Mouse (Mus musculus) liver, postnatal 0 days (tissue): ENCODE data around the gene Rbbp8nl.

Experiments used
- CTCF ChIP-seq: sonication (generic); IDR thresholded peaks from 2 replicates; pipeline ENCODE4 v1.5.1; 2016; ENCODE audit warnings: antibody characterized with exemption, low read depth
- EP300 ChIP-seq: IDR thresholded peaks from 2 replicates; pipeline ENCODE4 v1.6.1; 2016; ENCODE audit warnings: antibody characterized with exemption, low read depth, mild to moderate bottlenecking

DNA sequence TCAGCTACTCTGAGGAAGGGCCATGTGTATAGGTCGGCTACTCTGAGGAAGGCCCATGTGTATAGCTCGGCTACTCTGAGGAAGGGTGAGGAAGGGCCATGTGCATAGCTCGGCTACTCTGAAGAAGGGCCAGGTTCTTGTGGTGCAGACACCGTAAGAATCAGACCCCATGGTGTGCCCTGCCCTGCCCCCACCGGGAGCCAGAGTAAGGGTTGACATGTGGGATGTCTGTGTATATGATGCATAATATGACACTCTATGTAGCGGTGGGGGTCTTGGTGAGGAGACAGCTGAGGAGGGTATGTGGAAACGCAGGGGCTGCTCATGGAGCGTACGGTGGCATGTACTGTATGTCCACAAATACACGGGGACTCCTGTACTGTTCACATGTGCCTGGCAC is 20.4 kb downstream of the Rbbp8nl start:
- TF ChIP-seq EP300 (no peak), CTCF (no peak)
